Mouse (Mus musculus) liver, postnatal 0 days (tissue): ENCODE measurements at regions not wholly inside any gene's neighbourhood (a gene's known extent, or its start where the extent isn't known, plus 50 kb on each side); places are given as distances from the start of the nearest gene placed in this dataset.

Experiments
- ATAC-seq: fragments of 200-750 bp; cut with Nextera tagmentation; 2 replicates; pipeline ENCODE4 v1.8.0; 2017; ENCODE audit warnings: mild to moderate bottlenecking, moderate library complexity
- DNase-seq: peaks from one replicate; pipeline ENCODE4 v3.0.0-alpha.2; 2016
- H3K27ac ChIP-seq: fragments of 300-500 bp; sonication (generic); 2 replicates; pipeline ENCODE4 v1.5.1; 2014; ENCODE audit warnings: antibody characterized with exemption, moderate library complexity, mild to moderate bottlenecking, low read depth
- H3K27me3 ChIP-seq: fragments of 300-500 bp; sonication (generic); 2 replicates; pipeline ENCODE4 v1.6.1; 2014; ENCODE audit warnings: low read length, control low read depth, mixed read lengths; ENCODE audit not compliant: insufficient read depth
- H3K36me3 ChIP-seq: fragments of 300-500 bp; sonication (generic); replicated peaks from 2 replicates; pipeline ENCODE4 v1.6.1; 2014; ENCODE audit warnings: mild to moderate bottlenecking, control low read depth, low read length, moderate library complexity, mixed read lengths; ENCODE audit not compliant: insufficient read depth
- H3K4me1 ChIP-seq: fragments of 300-500 bp; sonication (generic); 2 replicates; pipeline ENCODE4 v1.6.1; 2014; ENCODE audit warnings: antibody characterized with exemption, mild to moderate bottlenecking, control low read depth; ENCODE audit not compliant: insufficient read depth
- H3K4me2 ChIP-seq: fragments of 300-500 bp; sonication (generic); 2 replicates; pipeline ENCODE4 v1.6.1; 2014; ENCODE audit warnings: low read depth, mild to moderate bottlenecking, low read length, moderate library complexity, mixed read lengths
- H3K4me3 ChIP-seq: fragments of 300-500 bp; sonication (generic); 2 replicates; pipeline ENCODE4 v1.5.1; 2014; ENCODE audit warnings: low read depth, low read length
- H3K9ac ChIP-seq: fragments of 300-500 bp; sonication (generic); replicated peaks from 2 replicates; pipeline ENCODE4 v1.6.1; 2014; ENCODE audit warnings: mild to moderate bottlenecking, moderate library complexity
- H3K9me3 ChIP-seq: fragments of 300-500 bp; sonication (generic); 2 replicates; pipeline ENCODE4 v1.6.1; 2016; ENCODE audit warnings: mild to moderate bottlenecking, control low read depth, low read length, mixed read lengths
- CTCF ChIP-seq: sonication (generic); IDR thresholded peaks from 2 replicates; pipeline ENCODE4 v1.5.1; 2016; ENCODE audit warnings: antibody characterized with exemption, low read depth
- EP300 ChIP-seq: IDR thresholded peaks from 2 replicates; pipeline ENCODE4 v1.6.1; 2016; ENCODE audit warnings: antibody characterized with exemption, low read depth, mild to moderate bottlenecking
- WGBS: fragments of 180-500 bp; shearing (Covaris S2); extraction: QIAGEN DNeasy Blood & Tissue Kit; methylation state at CpG from one replicate; pipeline ENCODE4 v1.1.7; 2014; ENCODE audit not compliant: insufficient replicate concordance; 5-methylcytosine and 5-hydroxymethylcytosine counted together

DNA sequence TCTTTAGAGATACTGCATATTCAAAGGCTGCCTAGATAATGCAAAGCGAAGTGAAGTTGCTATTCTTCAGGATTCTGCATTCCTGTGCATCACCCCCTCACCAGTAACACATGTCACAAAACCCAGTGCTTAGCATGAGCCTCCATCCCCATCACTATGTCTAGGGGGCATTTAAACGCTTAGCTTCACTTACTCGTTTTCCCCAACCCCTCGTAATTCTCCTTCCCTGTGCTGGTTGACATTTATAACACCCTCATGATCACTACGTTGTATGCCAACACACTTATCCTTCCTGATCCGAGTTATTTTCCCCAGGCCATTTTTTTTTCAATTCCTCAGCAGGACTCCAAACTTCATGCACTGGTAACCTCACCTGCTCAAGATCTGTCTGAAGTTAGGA, 152.6 kb downstream of the Lipi start:
- TF ChIP-seq CTCF: no peak
- TF ChIP-seq EP300: no peak
- Histone ChIP-seq H3K4me3 (no peak overlapping the region), H3K27ac (no peak overlapping the region), H3K9me3 (no peaks in the 10 kb centered on the region), H3K27me3 (no peaks in the 10 kb centered on the region), H3K4me1 (no peaks in the 10 kb centered on the region), H3K9ac (no peak overlapping the region), H3K36me3 (no peaks in the 10 kb centered on the region), H3K4me2 (no peak overlapping the region)
- DNase-seq: no peak
- ATAC-seq: no peak
- 65% methylated on average over 6 of the region's 6 CpGs for WGBS

DNA sequence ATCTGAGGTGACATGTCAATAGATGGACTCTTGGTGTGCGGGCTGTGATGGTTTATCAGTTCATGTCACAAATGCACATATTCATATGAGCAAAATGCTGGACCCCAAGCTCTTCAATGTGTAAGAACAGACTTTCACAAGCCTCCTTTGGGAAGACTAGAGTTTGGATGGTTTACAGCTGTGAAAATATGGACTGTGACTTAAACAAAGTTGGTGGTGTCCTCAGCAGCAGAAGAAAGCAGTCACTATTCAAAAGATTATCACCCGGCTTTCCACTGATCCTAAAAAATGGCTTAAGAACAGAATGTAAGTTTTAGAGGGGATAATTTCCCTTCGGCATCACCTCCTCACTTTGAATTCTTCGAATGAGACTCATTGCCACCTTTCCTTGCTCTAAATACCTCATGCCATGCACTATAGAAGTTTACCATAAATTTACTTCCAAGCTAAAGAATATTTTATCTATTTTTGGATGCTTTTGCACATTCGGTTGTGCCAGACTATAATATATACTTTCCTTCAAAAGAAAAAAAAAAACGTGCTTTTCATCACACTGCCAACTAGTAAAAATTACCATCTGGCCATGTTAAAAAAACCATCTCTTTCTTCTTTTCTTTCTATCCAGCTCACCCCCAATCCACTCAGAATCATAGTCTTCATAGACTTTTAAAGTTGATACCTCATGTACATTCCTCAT, 201.2 kb downstream of the Lipi start:
- no peak for TF ChIP-seq CTCF
- TF ChIP-seq EP300: no peak
- Histone ChIP-seq H3K27ac (no peak overlapping the region), H3K4me2 (no peak overlapping the region), H3K9me3 (no peaks in the 10 kb centered on the region), H3K9ac (no peak overlapping the region), H3K4me1 (no peaks in the 10 kb centered on the region), H3K27me3 (no peaks in the 10 kb centered on the region), H3K4me3 (no peak overlapping the region), H3K36me3 (no peaks in the 10 kb centered on the region)
- no peak for DNase-seq
- WGBS: 70% methylated on average over 6 of the region's 6 CpGs
- no peak for ATAC-seq

- 42% methylated on average over 1 of the region's 1 CpGs for WGBS
Observed at GRCm38 (mm10) chr16:75381191-75381590, 204.7 kb downstream of the Lipi start.

GRCm38 (mm10) chr16:75369700-75370099, 216.2 kb downstream of the Lipi start:
- Histone ChIP-seq H3K27ac (no peak overlapping the region), H3K4me2 (no peak overlapping the region), H3K9ac (no peak overlapping the region), H3K36me3 (no peaks in the 10 kb centered on the region), H3K4me1 (no peaks in the 10 kb centered on the region), H3K27me3 (no peaks in the 10 kb centered on the region), H3K4me3 (no peak overlapping the region), H3K9me3 (no peaks in the 10 kb centered on the region)
- 70% methylated on average over 5 of the region's 5 CpGs for WGBS
- ATAC-seq (no peak), DNase-seq (no peak)
- TF ChIP-seq EP300: no peak

More at GRCm38 (mm10) chr16:75381191-75381590, 204.7 kb downstream of the Lipi start:
- Histone ChIP-seq H3K27me3 (no peaks in the 10 kb centered on the region), H3K9ac (no peak overlapping the region), H3K4me3 (no peak overlapping the region), H3K36me3 (no peaks in the 10 kb centered on the region), H3K27ac (no peak overlapping the region), H3K4me1 (no peaks in the 10 kb centered on the region), H3K4me2 (no peak overlapping the region), H3K9me3 (no peaks in the 10 kb centered on the region)
- TF ChIP-seq EP300 (no peak), CTCF (no peak)
- no peak for ATAC-seq
- no peak for DNase-seq

DNA sequence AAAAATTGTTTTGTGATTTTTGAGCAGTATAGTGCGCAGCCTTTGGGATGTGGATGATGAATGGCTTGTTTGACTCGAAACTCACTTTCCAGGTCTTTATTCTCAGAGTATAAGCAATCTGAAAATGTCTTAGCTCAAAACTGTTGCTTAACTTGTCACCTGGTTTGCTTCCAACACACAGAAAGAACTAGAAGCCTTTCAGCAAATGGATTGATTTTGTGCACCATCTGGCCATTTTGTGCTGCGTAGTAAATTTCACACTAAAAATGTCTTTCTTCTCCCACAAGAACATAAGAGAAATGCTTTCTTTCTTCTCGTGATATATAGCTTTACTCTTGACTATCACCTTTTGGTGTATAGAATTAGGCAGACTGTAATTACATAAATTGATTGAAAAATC, 219.1 kb downstream of the Lipi start:
- Histone ChIP-seq H3K4me3 (no peak overlapping the region), H3K27me3 (no peaks in the 10 kb centered on the region), H3K36me3 (no peaks in the 10 kb centered on the region), H3K4me1 (no peaks in the 10 kb centered on the region), H3K27ac (no peak overlapping the region), H3K4me2 (no peak overlapping the region), H3K9me3 (no peaks in the 10 kb centered on the region), H3K9ac (no peak overlapping the region)
- DNase-seq (no peak), ATAC-seq (no peak)
- 76% methylated on average over 4 of the region's 4 CpGs for WGBS
- TF ChIP-seq EP300 (no peak), CTCF (no peak)

GRCm38 (mm10) chr16:75365361-75365994, 220.4 kb downstream of the Lipi start:
- 63% methylated on average over 8 of the region's 8 CpGs for WGBS
- H3K4me2 ChIP-seq: no peak overlapping the region
- H3K27ac ChIP-seq: no peak overlapping the region
- no peak for TF ChIP-seq CTCF
- no peak for TF ChIP-seq EP300
- H3K9me3 ChIP-seq: no peaks in the 10 kb centered on the region
- no peak overlapping the region for H3K4me3 ChIP-seq
- no peaks in the 10 kb centered on the region for H3K36me3 ChIP-seq
- H3K4me1 ChIP-seq: no peaks in the 10 kb centered on the region
- no peak overlapping the region for H3K9ac ChIP-seq
- DNase-seq (no peak), ATAC-seq (no peak)
- H3K27me3 ChIP-seq: no peaks in the 10 kb centered on the region
